Mouse (Mus musculus) brain, embryonic 18.5 days (tissue): ENCODE measurements around the gene Mpi.

Experiments used
- DNase-seq: peaks from one replicate; pipeline ENCODE4 v3.0.0-alpha.2; 2012; ENCODE audit warnings: low read depth, low spot score

Gene Mpi

GRCm38 (mm10) chr9:57523754-57524153 is 28.8 kb downstream of the Mpi start:
- no peak for DNase-seq

GRCm38 (mm10) chr9:57522861-57523246 is 29.7 kb downstream of the Mpi start:
- no peak for DNase-seq

- DNase-seq = no peak
These were observed 30.3 kb downstream of the Mpi start for GRCm38 (mm10) chr9:57522114-57522860.

- DNase-seq = peak; percentile 82
These were observed 31.3 kb downstream of the Mpi start, which contains the start of gene Cox5a for GRCm38 (mm10) chr9:57521056-57521911. Cox5a (plus strand) TSS chr9:57521274.

GRCm38 (mm10) chr9:57520375-57521055 is 32.0 kb downstream of the Mpi start:
- DNase-seq = no peak

GRCm38 (mm10) chr9:57517113-57517512 is 35.5 kb downstream of the Mpi start:
- DNase-seq = no peak

GRCm38 (mm10) chr9:57510577-57510976 is 42.0 kb downstream of the Mpi start:
- DNase-seq = no peak

- no peak for DNase-seq
These were observed 46.9 kb downstream of the Mpi start for GRCm38 (mm10) chr9:57505700-57506099.

GRCm38 (mm10) chr9:57504891-57505290 is 47.7 kb downstream of the Mpi start:
- DNase-seq = no peak

GRCm38 (mm10) chr9:57504381-57504700 is 48.2 kb downstream of the Mpi start:
- DNase-seq = no peak

- DNase-seq = no peak
These were observed 48.8 kb downstream of the Mpi start, which contains the start of gene Rpp25 for GRCm38 (mm10) chr9:57503622-57504380. Rpp25 (plus strand) TSS chr9:57504026.

- DNase-seq = no peak
These were observed 49.5 kb downstream of the Mpi start for GRCm38 (mm10) chr9:57502911-57503621.

- no peak for DNase-seq
These were observed 50.7 kb downstream of the Mpi start for GRCm38 (mm10) chr9:57501861-57502260.

- no peak for DNase-seq
These were observed 51.1 kb downstream of the Mpi start for GRCm38 (mm10) chr9:57501452-57501851.

- no peak for DNase-seq
These were observed 54.0 kb downstream of the Mpi start for GRCm38 (mm10) chr9:57498536-57498935.

- no peak for DNase-seq
These were observed 55.3 kb downstream of the Mpi start for GRCm38 (mm10) chr9:57497236-57497635.

GRCm38 (mm10) chr9:57494970-57495369 is 57.6 kb downstream of the Mpi start:
- DNase-seq = no peak
